Mouse (Mus musculus): Measurements from ENCODE around the gene Abcd1. TPM values are rescaled to one million over a fixed set of nuclear protein-coding genes. Genes with fewer than 3 reads are reported as not detected.
"Not testable (repeated sequence)": the region's sequence is repeated elsewhere in the genome, so short reads cannot be mapped to it uniquely, and the experiment has no call there.

Gene Abcd1
- total RNA-seq, 1 experiment from 2014 or later, result 16.9 TPM

DNA sequence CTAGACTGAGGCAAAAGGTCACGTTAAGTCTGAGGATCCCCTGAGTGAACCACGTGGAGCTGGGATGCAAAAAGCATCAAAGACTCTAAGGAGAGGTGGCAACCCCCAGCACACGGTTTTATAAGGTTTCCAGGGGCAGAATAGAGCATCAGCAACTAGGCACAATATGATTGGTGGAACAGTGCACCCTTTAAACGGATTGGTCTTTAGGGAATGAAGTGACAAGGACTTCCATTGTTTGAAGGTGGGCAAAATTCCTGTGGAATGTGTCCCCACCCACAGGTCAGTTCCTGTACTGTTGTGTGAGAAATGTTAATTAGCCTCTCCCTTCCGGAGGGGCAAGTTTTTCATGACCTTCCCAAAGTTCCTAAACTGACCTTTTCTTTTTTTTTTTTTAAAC, 22.8 kb downstream of the Abcd1 start:
- ATAC-seq (replicated peaks; ENCODE audit: low read depth, poor library complexity, severe bottlenecking), result no peak

DNA sequence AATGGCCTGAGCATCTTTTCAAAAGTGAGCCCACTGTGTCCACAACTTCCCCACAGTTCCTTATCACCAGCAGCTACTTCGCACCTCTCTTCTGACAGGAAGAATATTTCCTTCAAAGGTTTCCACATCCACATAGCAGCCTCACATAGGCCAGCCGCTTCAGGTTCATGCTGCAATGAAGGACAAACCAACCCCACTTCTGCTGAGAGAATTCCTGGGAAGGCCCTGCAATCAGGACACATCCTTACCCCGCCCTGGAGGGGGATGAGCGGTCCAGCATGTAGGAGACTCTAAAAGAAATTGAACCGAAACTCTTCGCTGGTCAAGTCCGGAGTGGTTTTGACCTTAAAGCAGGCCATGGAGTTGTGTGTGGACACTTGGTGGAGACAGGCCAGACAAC, 23.4 kb downstream of the Abcd1 start:
- not testable (repeated sequence) for ATAC-seq (replicated peaks; ENCODE audit: low read depth, poor library complexity, severe bottlenecking)

DNA sequence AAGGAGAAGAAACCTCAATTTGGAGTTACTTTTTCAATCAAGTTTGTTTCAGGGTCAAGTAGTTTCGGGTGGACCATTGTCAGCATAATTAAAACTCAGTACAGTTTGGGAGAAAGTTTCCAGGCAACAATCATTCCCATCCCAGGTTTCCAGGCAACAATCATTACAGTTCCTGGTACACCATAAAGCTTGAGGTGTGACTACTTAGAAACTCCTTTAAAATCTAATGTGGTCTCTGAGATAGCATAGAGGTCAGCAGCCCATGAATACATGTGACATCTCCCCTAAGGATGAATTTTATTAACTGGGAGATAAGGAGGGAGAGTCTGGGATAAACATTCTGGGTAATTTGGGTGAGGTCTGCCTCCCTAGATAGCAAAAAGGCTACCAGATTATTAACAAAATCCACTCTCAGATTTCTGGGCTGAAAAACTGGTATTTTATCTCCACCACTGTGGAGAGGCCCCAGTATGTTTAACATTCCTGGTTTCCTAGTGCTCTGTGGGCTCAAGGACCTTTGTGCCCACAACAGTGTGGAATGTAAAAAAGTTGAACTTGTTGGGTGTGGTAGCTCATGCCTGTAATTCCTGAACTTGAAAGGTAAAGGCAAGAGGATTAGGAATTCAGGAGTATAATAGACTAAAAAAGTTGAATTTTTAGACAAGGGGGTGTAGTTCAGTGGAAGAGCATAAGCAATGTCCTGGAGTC, 28.5 kb downstream of the Abcd1 start:
- ATAC-seq (replicated peaks; ENCODE audit: low read depth, poor library complexity, severe bottlenecking), result no peak

DNA sequence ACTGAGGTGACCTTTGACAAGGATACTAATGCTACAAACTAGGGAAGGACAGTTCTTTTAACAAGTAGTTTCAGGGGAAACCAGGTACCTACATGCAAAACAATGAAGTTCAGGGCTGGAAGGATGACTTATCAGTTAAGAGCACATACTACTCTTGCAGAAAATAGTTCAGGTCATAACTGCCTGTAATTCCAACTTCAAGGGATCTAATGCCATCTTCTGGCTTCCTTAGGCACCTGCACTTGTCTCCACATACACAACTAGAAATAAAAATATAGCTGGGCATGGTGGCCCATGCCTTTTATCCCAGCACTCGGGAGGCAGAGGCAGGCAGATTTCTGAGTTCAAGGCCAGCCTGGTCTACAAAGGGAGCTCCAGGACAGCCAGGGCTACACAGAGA, 32.6 kb downstream of the Abcd1 start:
- ATAC-seq (replicated peaks; ENCODE audit: low read depth, poor library complexity, severe bottlenecking), result no peak

DNA sequence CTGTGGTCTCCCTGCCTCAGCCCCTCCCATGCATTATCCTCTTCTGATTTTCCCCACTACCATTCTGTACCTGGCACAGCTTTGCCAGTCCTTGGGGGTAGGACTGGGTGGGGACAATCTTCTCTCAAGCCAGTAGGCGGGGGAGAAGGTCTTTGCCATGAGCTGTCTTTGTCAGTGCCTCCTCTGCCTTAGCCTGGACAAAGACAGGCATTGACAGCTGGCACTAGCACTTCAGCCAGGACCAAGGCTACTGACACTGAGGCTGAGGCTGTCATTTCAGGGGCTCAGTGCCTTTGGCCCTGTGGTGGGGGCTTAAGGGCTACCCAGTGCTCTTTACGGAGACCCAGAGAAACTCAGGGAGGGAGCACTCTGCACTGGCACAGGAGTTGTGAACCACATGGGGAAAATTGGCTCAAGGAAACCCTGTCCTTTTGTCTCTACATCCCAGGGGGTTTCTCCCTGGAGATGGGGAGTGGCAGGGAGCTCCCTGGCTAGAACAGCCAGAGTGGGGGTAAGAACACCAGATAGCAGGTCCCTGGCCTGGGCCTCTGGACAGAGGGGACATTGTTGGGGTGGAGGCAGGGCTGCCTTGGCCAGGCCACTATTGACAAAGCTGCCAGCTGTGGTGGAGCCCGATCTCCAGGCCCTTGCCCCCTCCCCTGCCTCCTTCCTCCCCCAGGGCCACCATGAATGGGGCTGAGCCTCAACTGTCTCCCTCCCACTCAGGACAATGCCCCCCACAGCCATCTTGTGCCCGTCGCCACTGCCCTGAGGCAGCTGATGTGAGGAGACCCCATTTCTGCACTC, 40.1 kb downstream of the Abcd1 start, which contains the start of gene Plxnb3:
Plxnb3 (plus strand) TSS at position 757 of the 807 bp plus-strand sequence.
- ATAC-seq (replicated peaks; ENCODE audit: low read depth, poor library complexity, severe bottlenecking), result no peak

DNA sequence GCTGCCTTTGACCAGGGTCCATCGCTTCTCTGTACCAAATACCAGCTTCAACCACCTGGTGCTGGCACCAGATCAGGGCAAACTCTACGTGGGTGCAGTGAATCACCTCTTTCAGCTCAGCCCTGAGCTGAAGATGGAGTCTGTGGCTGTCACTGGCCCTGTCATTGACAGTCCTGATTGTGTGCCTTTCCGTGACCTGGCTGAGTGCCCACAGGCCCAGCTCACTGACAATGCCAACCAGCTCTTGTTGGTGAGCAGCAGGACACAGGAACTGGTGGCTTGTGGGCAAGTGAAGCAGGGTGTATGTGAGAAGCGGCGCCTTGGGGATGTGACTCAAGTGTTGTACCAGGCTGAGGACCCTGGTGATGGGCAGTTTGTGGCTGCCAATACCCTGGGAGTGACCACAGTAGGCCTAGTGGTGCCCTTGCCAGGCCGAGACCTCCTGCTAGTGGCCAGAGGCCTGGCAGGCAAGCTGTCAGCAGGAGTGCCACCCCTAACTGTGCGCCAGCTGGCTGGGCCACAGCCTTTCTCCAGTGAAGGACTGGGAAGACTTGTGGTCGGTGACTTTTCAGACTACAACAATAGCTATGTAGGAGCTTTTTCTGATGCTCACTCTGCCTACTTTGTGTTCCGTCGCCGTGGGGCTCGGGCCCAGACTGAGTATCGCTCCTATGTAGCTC, 42.4 kb downstream of the Abcd1 start:
- peak; percentile 44; the same call in 1 of the 2 replicates for ATAC-seq (replicated peaks; ENCODE audit: low read depth, poor library complexity, severe bottlenecking)

DNA sequence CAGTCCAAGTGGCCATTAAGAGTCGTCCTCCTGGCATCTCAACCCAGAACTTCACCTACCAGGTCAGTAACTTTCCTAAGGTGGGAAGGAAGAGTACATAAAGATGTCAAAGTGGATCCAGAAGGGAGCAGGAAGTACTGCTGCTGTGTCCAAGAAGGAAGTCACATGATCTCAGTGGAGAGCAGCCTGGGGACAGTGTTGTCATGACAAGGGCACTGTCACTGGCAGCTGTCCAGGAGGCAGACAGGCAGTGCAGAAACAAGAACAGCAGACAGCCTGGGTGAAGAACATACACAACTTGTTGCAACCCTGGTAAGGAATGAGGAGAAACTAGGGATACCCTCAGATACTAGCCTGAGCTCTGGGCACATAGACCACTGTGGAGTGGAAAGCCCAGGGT, 48.9 kb downstream of the Abcd1 start:
- ATAC-seq (replicated peaks; ENCODE audit: low read depth, poor library complexity, severe bottlenecking), result peak; percentile 64

DNA sequence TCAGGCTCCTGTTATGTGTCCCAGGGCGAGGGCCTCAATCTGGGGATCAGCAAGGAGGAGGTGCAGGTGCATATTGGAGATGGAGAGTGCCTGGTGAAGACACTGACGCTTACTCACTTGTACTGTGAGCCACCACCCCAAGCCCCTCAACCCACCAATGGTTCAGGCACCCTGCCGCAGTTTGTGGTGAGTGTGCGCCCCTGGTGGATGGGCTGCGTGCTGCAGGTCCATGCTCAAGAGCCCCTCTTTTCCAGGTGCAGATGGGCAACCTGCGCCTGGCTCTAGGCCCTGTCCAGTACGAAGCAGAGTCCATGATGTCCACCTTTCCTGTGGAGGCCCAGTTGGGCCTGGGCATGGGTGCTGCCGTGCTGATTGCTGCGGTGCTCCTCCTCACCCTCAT, 50.9 kb downstream of the Abcd1 start:
- ATAC-seq (replicated peaks; ENCODE audit: low read depth, poor library complexity, severe bottlenecking), result peak; percentile 58; the same call in 1 of the 2 replicates

DNA sequence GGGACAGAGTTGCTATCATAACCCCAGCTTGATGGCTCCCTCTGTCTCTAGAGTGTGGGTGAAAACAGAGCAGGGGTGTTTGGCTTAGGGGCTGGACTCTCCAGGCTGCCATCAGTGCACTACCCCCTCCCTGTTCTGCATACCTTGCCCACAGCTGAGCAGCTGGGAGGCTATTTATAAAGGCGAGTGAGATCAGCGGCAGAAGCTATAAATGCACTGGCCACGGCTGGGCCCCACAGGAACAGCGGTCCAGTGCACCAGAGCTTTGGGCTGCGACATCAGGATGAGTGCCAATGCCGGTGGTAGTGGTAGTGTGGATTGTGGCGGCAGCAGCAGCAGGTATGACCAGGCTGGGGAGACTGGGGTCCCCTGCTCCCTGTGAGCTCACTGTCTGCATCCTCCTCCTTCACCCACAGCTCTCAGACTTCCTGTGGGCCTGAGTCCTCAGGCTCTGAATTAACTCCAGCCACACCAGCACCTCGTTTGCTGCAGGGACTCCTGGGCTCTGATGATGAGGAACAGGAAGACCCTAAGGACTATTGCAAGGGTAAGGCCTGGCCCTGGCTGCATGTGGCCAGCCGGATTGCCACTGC, 57.9 kb downstream of the Abcd1 start, which contains the start of gene Srpk3:
Srpk3 (plus strand) TSS at position 238 of the 593 bp plus-strand sequence.
- peak; percentile 39; the same call in 1 of the 2 replicates for ATAC-seq (replicated peaks; ENCODE audit: low read depth, poor library complexity, severe bottlenecking)

DNA sequence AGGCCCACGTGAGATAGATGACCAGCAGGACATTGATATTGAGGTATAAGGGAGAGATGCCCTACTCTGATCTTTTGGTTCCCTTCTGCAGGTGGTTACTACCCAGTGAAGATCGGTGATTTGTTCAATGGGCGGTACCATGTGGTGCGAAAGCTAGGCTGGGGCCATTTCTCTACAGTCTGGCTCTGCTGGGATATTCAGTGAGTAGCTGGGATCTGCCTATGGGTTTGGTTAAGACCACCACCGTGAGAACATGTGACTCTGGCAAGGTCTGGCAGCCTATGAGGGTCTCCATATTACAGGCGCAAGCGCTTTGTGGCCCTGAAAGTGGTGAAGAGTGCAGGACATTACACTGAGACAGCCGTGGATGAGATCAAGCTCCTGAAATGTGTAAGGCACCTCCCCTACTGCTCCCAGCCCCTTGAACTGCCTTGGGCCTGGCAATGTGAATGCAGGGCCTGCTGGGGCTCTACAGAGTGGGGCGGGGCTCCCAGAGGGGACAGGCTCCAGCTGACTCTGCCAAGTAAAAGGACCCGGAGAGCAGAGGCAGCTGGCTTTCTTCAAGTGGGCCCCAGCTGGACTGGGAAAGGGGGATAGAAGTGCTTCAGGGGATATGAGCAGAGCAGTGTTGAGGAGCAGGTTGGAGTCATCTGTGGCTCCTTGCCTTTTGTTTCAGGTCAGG, 58.5 kb downstream of the Abcd1 start:
- ATAC-seq (replicated peaks; ENCODE audit: low read depth, poor library complexity, severe bottlenecking), result no peak

DNA sequence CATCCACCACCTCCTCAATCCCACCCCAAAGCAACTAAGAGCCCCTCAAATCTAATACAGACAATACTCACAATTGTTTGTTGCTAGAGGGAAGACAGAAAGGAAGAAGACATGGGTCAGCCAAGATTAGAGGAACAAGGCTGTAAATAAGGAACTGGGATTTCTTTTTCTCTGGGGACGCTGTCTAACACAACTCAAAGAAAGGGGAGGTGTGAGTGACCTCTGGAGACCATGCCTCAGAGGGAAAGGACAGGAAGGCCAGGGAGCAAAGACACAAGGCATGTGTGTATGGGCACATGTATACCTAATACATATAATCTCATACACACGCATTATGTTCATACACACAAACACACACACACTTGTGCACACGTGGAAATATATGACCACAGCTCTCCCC, 65.8 kb downstream of the Abcd1 start:
- ATAC-seq (replicated peaks; ENCODE audit: low read depth, poor library complexity, severe bottlenecking), result no peak

DNA sequence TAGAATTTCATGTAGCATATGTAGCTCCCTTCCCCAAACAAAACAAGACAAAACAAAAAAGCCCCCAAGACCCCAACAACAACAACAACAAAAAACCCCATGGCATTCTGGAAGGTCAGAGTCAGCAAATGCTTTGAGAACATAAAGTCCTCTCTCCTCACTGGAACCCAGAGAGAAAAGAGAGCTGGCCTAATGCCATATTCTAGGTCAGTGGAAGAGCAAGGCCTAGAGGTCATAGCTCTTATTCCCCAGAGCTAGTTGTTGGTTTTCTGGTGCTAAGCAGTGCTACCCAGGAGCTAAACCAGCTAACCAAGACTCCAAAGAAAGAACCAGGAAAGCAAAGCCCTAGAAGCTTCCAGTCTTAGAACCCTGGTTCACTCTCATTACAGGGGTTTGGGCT, 69.3 kb downstream of the Abcd1 start:
- ATAC-seq (replicated peaks; ENCODE audit: low read depth, poor library complexity, severe bottlenecking), result no peak

DNA sequence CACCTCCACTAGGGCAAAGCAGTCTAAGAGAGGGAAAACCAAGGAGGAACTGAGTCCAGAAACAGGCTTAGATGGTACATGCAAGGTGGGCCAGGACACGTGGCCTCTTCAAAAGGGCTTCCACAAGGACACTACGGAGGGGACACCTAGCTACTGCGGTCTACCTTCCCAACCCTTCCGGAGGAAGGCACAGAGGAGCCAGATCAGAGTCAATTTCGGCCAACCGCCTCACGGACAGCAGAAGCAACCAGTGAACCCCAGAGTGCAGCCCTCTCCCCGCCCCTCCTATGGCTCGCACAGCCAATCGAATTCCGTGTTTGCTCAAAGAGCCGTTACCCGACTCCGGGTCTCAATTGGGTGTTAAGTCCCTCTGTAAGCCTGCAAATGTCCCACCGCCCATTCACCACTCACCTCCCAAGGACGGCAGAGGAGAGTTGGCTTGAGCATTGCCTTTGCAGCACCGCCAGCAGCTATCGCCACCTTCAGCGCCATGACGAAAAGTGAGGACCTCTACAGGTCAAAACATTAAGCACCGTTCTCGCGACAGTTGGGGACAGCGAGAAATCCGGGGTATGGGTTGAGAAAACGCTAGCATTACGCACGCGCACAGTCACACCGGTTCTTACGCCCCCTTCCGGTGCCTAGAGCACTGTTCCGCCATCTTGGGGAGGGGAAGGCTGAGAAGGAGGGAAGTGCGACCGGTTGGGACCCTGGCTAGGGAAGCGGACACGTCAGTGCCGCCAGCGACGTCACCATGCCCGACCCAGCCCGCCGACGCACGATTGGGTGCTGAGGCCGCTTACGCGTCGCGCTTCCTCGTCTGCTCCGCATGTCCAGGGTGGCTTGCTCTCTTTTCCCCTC, 70.2 kb downstream of the Abcd1 start, which contains the start of the genes Idh3g and Ssr4:
Idh3g (minus strand) TSS at position 534 of the 861 bp plus-strand sequence.
Ssr4 (plus strand) TSS at position 665 of the 861 bp plus-strand sequence.
- peak; percentile 91 for ATAC-seq (replicated peaks; ENCODE audit: low read depth, poor library complexity, severe bottlenecking)

DNA sequence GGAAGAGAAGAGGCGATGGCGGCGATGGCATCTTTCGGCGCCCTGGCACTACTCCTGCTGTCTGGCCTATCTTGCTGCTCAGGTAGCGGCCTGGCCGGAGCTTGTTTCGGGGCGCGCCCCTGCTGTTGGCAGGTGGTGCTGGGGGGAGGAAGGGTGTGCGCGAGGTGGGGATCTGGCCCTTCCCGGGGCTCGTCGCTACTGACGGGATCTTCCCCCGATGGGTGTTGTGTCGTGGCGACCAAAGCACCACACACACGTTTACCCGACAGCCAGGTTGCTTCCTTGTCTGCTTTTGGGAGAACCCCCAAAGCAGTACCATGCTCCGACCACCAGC, 70.8 kb downstream of the Abcd1 start:
- ATAC-seq (replicated peaks; ENCODE audit: low read depth, poor library complexity, severe bottlenecking), result no peak

Other genes with a start within 250 kb of the Abcd1 start
- 0.59 TPM in 1 of 2 replicates, not detected in the other for gene Bgn, start 233.0 kb upstream of the Abcd1 start, total RNA-seq (2017)
- gene Atp2b3, start 213.5 kb upstream of the Abcd1 start, total RNA-seq (2017), result not detected in 2 replicates
- gene Dusp9, start 77.2 kb upstream of the Abcd1 start, total RNA-seq (2017), result 0.78 and 1.0 TPM in 2 replicates
- gene Pnck, start 56.5 kb upstream of the Abcd1 start, total RNA-seq (2017), result 0.18 and 2.0 TPM in 2 replicates
- gene Slc6a8, start 43.4 kb upstream of the Abcd1 start, total RNA-seq (2017), result 0.15 and 0.50 TPM in 2 replicates
- 169 and 218 TPM in 2 replicates for gene Bcap31, start 422 bp upstream of the Abcd1 start, total RNA-seq (2017)
- gene Plxnb3, start 40.5 kb downstream of the Abcd1 start, total RNA-seq (2017), result 0.34 TPM in 1 of 2 replicates, not detected in the other
- not detected in 2 replicates for gene Srpk3, start 57.8 kb downstream of the Abcd1 start, total RNA-seq (2017)
- 218 and 225 TPM in 2 replicates for gene Idh3g, start 70.3 kb downstream of the Abcd1 start, total RNA-seq (2017)
- gene Ssr4, start 70.4 kb downstream of the Abcd1 start, total RNA-seq (2017), result 150 and 166 TPM in 2 replicates
- 3.7 and 5.1 TPM in 2 replicates for gene Pdzd4, start 108.4 kb downstream of the Abcd1 start, total RNA-seq (2017)
- 0.23 TPM in 1 of 2 replicates, not detected in the other for gene Avpr2, start 175.5 kb downstream of the Abcd1 start, total RNA-seq (2017)
- 0.37 and 1.4 TPM in 2 replicates for gene L1cam, start 179.5 kb downstream of the Abcd1 start, total RNA-seq (2017)
- gene Arhgap4, start 205.3 kb downstream of the Abcd1 start, total RNA-seq (2017), result 22.7 and 28.2 TPM in 2 replicates
- 108 and 152 TPM in 2 replicates for gene Naa10, start 205.3 kb downstream of the Abcd1 start, total RNA-seq (2017)
- 10.2 and 14.4 TPM in 2 replicates for gene Renbp, start 214.3 kb downstream of the Abcd1 start, total RNA-seq (2017)
- 73.4 and 91.9 TPM in 2 replicates for gene Hcfc1, start 249.8 kb downstream of the Abcd1 start, total RNA-seq (2017)